Comparison of ENCODE assay signal across 9 mouse cellular contexts in genomic region chr15:89182328-89182741, GRCm38 (mm10). TPM values are rescaled to one million over a fixed set of nuclear protein-coding genes. Genes with fewer than 3 reads are reported as not detected.
DNase-seq lines count a peak whose midpoint lies in the region; ATAC-seq lines count a peak whose summit lies in the region.
"Had no signal": no experiment of that assay in that cellular context is flagged by ENCODE, and none has a peak within 500 bp of the region (broad histone marks: within the 10 kb centered on the region; RNA-seq: fewer than 3 reads in every experiment).

No protein-coding gene starts in this region.

- peak; percentile 57 for DNase-seq in gastrocnemius, postnatal 14 days
- DNase-seq in gastrocnemius, adult 18-20 months (ENCODE audit: low spot score) = no peak
- peak; percentile 58 for DNase-seq in embryo, embryonic 11 days
- peak; percentile 55 for DNase-seq in heart, postnatal 25 days (ENCODE audit: low spot score)
- DNase-seq in kidney, postnatal 4 days = peak; percentile 65 to 75
- no peak for DNase-seq in urinary bladder, adult 18-20 months (ENCODE audit: low spot score in 2 of 2)

- H3K9me3 ChIP-seq in midbrain, embryonic 16.5 days (replicated peaks; ENCODE audit: control insufficient read depth, low read length, poor library complexity, severe bottlenecking) = no peaks in the 10 kb centered on the region

- no peak overlapping the region for H3K4me2 ChIP-seq in midbrain, embryonic 16.5 days (ENCODE audit: low read length)

- peaks cover 13% of the 10 kb centered on the region for H3K36me3 ChIP-seq in midbrain, embryonic 16.5 days (ENCODE audit: control insufficient read depth, insufficient read depth, low read length)

- intact Hi-C loops in gastrocnemius, postnatal 14 days (cut with DNase I; ENCODE audit: low total_unique reads) = no loop called here
- intact Hi-C loops in heart, postnatal 25 days (cut with DNase I) = no loop called here

- H3K27me3 ChIP-seq in midbrain, embryonic 16.5 days (ENCODE audit: control insufficient read depth, insufficient read depth, low read depth, low read length) = no peaks in the 10 kb centered on the region

- 33% methylated on average over 6 of the region's 6 CpGs for WGBS in midbrain, embryonic 16.5 days

- no peak overlapping the region for H3K9ac ChIP-seq in midbrain, embryonic 16.5 days (ENCODE audit: low read depth, low read length)

- no peak for ATAC-seq in midbrain, embryonic 16.5 days
- no peak for ATAC-seq in megakaryocyte progenitor cell, adult 5-6 weeks (replicated peaks; ENCODE audit: poor library complexity)

- peak overlapping the region; percentile 32 for H3K27ac ChIP-seq in midbrain, embryonic 16.5 days (ENCODE audit: low read length)

- H3K4me3 ChIP-seq in midbrain, embryonic 16.5 days (ENCODE audit: low read depth, low read length) = no peak overlapping the region

- peaks cover 31% of the 10 kb centered on the region for H3K4me1 ChIP-seq in midbrain, embryonic 16.5 days (ENCODE audit: control insufficient read depth, insufficient read depth, low read length)

RNA-seq across cellular contexts. Expression of gene Plxnb2, which starts 1.7 kb away (rescaled TPM):
- 10 to 100 TPM; 20.9 to 23.8 TPM for total RNA-seq in gastrocnemius, postnatal 14 days (2021)
- 1 to 10 TPM; 4.0 to 8.2 TPM for total RNA-seq in gastrocnemius, adult 18-20 months (2021)
- 10 to 100 TPM; 81.5 to 86.1 TPM for total RNA-seq in heart, postnatal 25 days (2021)
- polyA plus RNA-seq in midbrain, embryonic 16.5 days (2015; fragmentation: Nextera tagmentation; extraction: Ambion mirVana) = 90.1 and 92.1 TPM in 2 replicates
- total RNA-seq in megakaryocyte progenitor cell, adult 5-6 weeks (2015) = 12.1 and 12.6 TPM in 2 replicates
- 9.3 and 14.5 TPM in 2 replicates for total RNA-seq in megakaryocyte progenitor cell, adult 5-6 weeks (2017)

RNA-seq across cellular contexts. Expression of gene Dennd6b, which starts 14.0 kb away (rescaled TPM):
- 1 to 10 TPM; 4.1 to 5.4 TPM for total RNA-seq in gastrocnemius, postnatal 14 days (2021)
- 1 to 10 TPM; 8.8 to 9.6 TPM for total RNA-seq in gastrocnemius, adult 18-20 months (2021)
- total RNA-seq in heart, postnatal 25 days (2021) = 1 to 10 TPM; 8.4 to 8.7 TPM
- polyA plus RNA-seq in midbrain, embryonic 16.5 days (2015; fragmentation: Nextera tagmentation; extraction: Ambion mirVana) = 120 and 124 TPM in 2 replicates
- 1.6 and 2.4 TPM in 2 replicates for total RNA-seq in megakaryocyte progenitor cell, adult 5-6 weeks (2015)
- 1.3 and 2.5 TPM in 2 replicates for total RNA-seq in megakaryocyte progenitor cell, adult 5-6 weeks (2017)

RNA-seq across cellular contexts. Expression of gene Ppp6r2, which starts 29.0 kb away (rescaled TPM):
- total RNA-seq in gastrocnemius, postnatal 14 days (2021) = 10 to 100 TPM; 56.2 to 57.3 TPM
- 10 to 100 TPM; 90.7 to 93.0 TPM for total RNA-seq in gastrocnemius, adult 18-20 months (2021)
- total RNA-seq in heart, postnatal 25 days (2021) = 10 to 100 TPM; 63.4 to 65.0 TPM
- polyA plus RNA-seq in midbrain, embryonic 16.5 days (2015; fragmentation: Nextera tagmentation; extraction: Ambion mirVana) = 76.7 and 82.0 TPM in 2 replicates
- 8.5 and 11.8 TPM in 2 replicates for total RNA-seq in megakaryocyte progenitor cell, adult 5-6 weeks (2015)
- total RNA-seq in megakaryocyte progenitor cell, adult 5-6 weeks (2017) = 9.8 and 11.2 TPM in 2 replicates

RNA-seq across cellular contexts. Expression of gene Mapk11, which starts 32.9 kb away (rescaled TPM):
- total RNA-seq in gastrocnemius, postnatal 14 days (2021) = 1 to 10 TPM; 1.7 TPM
- 1 to 10 TPM in 1 of 2 experiments, under 1 TPM in 1; 0.89 to 1.9 TPM for total RNA-seq in gastrocnemius, adult 18-20 months (2021)
- total RNA-seq in heart, postnatal 25 days (2021) = 1 to 10 TPM; 1.4 to 2.1 TPM
- 29.0 and 32.6 TPM in 2 replicates for polyA plus RNA-seq in midbrain, embryonic 16.5 days (2015; fragmentation: Nextera tagmentation; extraction: Ambion mirVana)
- total RNA-seq in megakaryocyte progenitor cell, adult 5-6 weeks (2015) = not detected in 2 replicates
- 0.10 TPM in 1 of 2 replicates, not detected in the other for total RNA-seq in megakaryocyte progenitor cell, adult 5-6 weeks (2017)

RNA-seq across cellular contexts. Expression of gene Mapk12, which starts 41.8 kb away (rescaled TPM):
- total RNA-seq in gastrocnemius, postnatal 14 days (2021) = 100 to 1,000 TPM in 1 of 2 experiments, 10 to 100 TPM in 1; 91.5 to 104 TPM
- total RNA-seq in gastrocnemius, adult 18-20 months (2021) = 100 to 1,000 TPM; 142 to 145 TPM
- total RNA-seq in heart, postnatal 25 days (2021) = 10 to 100 TPM; 20.1 to 22.3 TPM
- polyA plus RNA-seq in midbrain, embryonic 16.5 days (2015; fragmentation: Nextera tagmentation; extraction: Ambion mirVana) = 3.0 and 4.4 TPM in 2 replicates
- 0.49 TPM in 1 of 2 replicates, not detected in the other for total RNA-seq in megakaryocyte progenitor cell, adult 5-6 weeks (2015)
- total RNA-seq in megakaryocyte progenitor cell, adult 5-6 weeks (2017) = 0.04 and 0.47 TPM in 2 replicates
- total RNA-seq: MEL had no signal

Comparison
In these comparisons a context has a peak if more than half of its experiments do, and no peak if none do; other contexts are left out.
1. DNase-seq: peak in gastrocnemius, postnatal 14 days (single experiment), embryo, embryonic 11 days (single experiment), heart, postnatal 25 days (single experiment) and kidney, postnatal 4 days (2 of 2); none in gastrocnemius, adult 18-20 months (single experiment) and urinary bladder, adult 18-20 months (0 of 2).
2. RNA of gene Ppp6r2, which starts 29.0 kb away (total RNA-seq): 90.7 to 93.0 TPM in gastrocnemius, adult 18-20 months, 63.4 to 65.0 TPM in heart, postnatal 25 days and 56.2 to 57.3 TPM in gastrocnemius, postnatal 14 days; 8.5 to 11.8 TPM in megakaryocyte progenitor cell, adult 5-6 weeks; every median in the first group is over 4 times any median in the second.